Mouse (Mus musculus): ENCODE measurements at regions not wholly inside any gene's neighbourhood (a gene's known extent, or its start where the extent isn't known, plus 50 kb on each side); places are given as distances from the start of the nearest gene placed in this dataset.

DNA sequence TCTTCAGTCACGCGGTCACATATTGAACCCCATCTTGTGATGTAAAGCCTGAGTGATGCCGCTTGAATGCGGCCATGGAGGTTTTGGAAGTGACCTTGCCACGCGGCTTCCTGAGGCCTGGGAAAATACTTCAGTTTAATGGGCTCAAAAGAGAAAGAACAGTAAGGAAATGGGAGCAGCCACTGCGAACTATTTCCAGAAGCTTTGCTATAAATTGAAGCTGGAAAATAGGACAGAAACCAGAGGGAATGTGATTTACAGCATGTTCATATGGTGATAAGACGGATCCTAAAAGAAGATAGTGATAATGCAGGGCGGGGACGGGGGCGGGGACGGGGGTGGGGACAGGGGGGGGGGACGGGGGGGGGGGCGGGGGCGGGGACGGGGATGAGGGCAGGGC lies 52.7 kb upstream of the Trpc4 start:
- DNase-seq (ENCODE audit: low spot score in 2 of 2) = no peak

DNA sequence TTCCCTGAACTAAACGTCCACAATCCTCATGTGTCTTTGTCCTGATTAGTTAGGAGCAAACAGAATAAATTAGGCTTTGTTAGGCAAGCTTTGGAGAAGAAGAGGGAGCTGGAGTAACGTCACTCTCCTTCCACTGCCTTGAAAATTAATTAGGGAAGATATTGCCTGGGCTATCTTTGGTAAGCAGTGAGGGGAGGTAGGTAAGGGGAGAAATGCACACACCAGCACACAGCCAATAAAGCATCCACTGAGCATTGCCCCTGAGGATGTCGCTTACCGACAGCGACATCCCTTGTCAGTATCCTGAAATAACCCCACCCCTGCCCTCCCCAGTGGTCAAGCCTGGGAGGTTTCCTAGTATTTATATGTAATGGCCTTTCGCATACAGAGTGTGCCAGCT lies 72.2 kb upstream of the Trpc4 start:
- no peak for DNase-seq (ENCODE audit: low spot score in 2 of 2)

DNA sequence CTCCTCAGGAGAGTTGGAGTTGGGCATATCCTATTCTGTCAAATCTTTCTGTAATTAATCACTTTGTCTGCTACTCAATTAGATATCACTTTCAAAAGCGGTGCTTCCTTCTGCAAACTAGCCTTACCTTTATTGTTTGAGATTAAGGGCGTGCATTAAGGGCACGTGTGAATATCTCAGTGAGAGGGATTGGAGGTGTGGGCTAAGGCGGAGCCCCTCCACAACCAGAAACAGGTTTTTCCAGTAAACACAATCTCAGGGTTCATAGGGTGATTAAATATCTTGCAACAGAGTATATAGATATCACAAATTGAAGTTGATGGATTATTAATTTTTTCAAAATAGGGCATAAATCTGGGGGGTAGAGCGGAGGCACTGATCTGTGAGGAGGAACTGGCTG lies 79.4 kb upstream of the Trpc4 start:
- DNase-seq (ENCODE audit: low spot score in 2 of 2) = no peak

DNA sequence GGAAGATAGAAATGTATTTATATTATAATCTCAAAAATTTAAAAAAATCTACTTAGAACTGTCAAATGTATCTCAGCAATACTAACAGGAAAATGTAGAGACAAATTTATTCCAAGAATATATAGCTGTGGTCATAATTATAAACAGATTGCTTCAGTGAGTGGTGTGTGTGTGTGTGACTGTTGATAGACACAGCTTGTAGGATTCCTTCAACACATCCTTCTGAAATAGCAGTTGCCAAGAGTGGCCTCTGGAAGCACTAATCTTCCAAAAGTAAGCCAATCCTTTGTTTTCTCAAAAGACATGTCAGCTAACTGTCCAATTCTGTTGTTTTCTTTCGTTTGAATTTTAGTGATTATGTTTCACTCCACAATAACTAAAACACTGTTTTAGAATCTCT lies 95.2 kb upstream of the Trpc4 start:
- DNase-seq (ENCODE audit: low spot score in 2 of 2) = no peak

DNA sequence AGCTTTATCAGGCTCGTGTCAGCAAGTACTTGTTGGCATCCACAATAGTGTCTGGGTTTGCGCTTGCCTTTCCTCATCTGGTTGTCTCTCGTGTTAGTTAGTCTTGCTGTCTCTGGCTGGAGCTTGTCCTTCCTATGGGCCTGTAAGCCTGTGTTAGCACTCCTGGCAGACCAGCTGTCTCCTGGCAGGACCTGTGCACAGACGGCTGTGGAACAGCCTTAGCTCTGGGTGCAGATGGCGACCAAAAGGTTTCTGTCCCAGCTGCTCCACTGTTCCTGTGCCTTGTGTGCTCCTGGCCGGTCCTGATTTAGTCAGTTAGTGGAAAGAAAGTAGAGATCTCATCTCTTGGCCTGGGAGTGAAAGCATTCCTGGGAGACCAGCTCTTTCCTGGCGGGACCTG lies 101.5 kb upstream of the Trpc4 start:
- DNase-seq (ENCODE audit: low spot score in 2 of 2) = no peak

DNA sequence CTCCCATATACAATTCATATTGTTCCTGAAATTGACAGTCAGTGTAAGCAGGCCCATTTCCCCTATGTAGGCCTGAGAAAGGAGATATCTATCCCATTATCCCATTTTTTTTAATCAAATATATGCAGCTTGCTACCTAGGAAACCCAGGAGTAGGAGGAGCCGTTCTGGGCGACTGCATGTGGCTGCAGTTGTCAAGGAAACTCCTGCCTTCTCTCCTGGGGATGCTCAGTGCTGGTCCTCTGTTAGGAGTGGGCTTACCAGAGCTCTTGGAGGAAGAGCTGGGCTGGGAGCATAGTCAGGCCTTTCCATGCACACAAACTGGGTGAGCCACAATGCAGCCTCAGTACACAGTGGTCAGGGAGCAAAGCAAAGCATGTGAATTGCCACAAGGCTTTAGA lies 106.5 kb upstream of the Trpc4 start:
- DNase-seq (ENCODE audit: low spot score in 2 of 2) = no peak

DNA sequence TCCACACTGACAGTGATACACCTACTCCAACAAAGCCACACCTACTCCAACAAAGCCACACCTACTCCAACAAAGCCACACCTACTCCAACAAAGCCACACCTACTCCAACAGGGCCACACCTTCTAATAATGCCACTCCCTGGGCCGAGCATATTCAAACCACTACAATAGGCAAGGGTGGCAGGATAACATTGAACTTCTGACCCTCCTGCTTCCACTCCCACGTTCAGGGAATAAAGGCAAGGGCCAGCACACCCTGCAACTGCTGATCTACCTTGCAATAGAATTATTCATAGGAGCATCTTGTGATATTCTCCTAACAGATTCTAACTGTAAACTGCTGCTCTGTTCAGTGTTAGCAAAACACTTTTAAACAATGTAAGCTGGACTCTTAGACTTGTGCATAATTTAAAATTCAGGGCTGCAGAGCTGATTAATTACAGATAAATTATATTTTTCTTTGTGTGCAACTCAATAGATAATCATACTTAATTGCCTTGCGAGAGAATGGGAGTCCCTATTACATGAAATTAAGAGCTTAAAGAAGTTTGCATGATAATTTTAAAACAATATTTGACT lies 107.7 kb upstream of the Trpc4 start:
- no peak for DNase-seq (ENCODE audit: low spot score in 2 of 2)

DNA sequence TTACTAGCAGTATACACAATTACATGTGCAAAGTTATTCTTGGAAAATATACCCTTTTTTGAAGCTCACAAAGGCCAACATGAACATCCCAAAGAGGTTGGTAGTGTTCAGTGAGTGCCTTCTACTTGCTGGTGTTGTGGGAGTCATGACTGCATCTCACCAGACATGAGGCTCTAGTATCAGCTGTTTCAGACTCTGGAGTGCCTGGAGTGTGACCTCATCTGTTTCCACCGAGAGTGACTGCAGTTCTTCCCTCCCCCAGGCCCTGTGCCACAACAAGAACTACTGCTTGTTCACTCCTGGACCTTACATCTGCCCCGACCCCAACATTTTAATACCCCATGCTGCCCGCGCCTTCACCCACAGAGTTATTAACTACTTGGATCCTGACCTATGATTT lies 128.5 kb upstream of the Trpc4 start:
- DNase-seq (ENCODE audit: low spot score in 2 of 2) = no peak

DNA sequence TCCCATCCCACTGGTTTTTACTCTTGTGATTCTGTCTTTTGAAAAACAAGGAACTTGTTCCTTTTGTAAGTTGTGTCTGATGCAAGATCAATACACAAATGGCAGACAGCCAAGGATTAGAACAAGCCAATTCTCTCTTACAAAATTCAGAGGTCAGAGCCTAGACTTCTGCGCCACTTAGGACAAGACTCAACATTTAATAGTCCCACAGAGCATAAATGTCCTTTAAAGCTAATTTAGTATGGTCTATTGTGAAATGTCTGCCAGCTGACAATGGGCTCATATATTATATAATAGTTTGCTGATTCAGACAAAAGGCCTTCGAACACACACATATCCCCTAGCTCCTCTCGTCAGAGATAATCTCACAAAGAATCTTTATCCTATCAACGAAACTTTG lies 135.6 kb upstream of the Trpc4 start:
- DNase-seq (ENCODE audit: low spot score in 2 of 2) = no peak

DNA sequence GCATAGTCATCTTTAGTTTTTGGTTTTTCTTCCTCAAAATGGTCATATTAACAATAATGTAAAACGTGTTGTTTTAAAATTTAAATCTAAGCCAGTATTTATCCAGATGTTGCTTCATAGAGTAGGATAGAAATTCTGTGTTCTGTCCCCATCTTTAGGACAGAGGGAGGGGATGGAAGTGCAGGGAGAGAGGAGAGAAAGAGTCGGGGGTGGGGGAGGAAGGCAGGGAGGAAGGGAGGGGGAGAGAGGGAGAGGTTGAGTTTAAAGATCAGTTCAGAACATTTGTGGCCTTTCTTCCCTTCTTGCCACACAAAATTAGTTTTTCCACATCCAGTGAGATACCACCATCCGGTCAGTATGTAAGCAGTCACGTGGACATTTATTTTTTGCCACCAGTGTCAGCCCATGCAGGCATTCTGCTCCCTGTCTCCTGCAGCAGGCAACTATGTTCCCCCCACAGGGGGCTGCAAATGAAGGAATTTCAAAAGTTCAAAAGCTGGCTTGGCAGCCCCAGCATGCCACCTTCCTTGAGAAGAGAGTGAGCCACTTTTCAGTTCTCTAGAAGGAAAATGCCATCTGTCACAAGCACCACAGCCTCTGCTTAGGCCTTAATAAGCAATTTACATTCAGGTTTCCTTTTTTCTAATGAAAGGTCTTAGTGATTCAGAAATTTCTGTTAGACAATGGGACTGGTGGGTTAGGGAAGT lies 137.7 kb upstream of the Trpc4 start:
- DNase-seq (ENCODE audit: low spot score in 2 of 2) = no peak

DNA sequence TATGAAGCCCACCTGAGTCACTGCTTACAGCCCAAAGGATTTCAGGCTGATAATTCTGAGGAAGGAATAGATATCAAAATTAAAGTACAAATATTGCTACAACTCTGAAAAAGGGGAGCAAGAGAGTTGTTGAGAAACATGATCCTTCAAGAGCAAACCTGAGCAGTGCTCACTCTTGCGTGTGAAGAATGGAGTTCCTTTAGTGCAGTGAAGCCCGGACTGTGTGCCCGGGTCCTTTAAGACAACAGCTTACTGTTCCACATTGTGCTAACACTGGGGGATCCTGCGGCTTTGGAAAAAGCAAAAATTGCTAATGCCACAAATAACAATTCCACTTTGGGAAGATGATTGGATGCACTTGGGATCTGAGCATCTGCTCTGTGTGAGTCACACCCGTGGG lies 139.0 kb upstream of the Trpc4 start:
- DNase-seq (ENCODE audit: low spot score in 2 of 2) = no peak

DNA sequence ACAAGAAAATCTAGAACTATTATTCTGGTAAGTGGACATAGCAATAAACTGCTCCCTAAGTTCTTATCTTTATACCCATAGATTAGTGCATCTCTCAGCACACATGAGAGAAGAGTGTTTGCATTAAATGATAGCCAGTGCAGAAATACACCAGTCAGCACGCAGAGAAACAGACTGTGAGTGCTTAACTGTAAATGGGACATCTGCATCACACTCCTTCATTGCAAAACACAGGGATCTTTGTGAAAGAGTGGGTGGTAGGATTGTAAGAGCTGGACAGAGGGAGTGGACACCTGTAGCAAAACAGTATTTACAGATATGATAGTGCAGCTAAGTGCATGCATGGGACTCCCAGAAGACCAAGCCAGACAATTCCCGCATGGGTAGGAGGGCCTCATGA lies 144.8 kb upstream of the Trpc4 start:
- no peak for DNase-seq (ENCODE audit: low spot score in 2 of 2)

DNA sequence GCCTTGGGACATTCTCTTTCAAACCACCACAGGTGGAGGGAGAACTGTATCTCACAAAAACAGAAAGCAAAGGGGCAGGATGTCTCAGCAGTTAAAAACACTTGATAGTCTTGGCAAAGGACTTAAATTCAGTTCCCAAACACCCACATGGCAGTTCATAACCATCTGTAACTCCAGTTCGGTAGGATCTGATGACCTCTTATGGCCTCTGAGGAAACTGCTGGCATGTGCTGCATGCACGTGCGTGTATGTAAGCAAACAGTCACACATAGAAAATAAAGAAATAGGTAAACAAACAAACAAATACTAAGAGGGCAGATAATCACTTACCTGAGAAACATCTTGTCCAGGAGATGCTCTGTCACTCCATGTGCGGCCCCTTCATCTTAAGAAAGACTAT lies 129.4 kb upstream of the Ufm1 start:
- DNase-seq (ENCODE audit: low spot score in 2 of 2) = no peak

DNA sequence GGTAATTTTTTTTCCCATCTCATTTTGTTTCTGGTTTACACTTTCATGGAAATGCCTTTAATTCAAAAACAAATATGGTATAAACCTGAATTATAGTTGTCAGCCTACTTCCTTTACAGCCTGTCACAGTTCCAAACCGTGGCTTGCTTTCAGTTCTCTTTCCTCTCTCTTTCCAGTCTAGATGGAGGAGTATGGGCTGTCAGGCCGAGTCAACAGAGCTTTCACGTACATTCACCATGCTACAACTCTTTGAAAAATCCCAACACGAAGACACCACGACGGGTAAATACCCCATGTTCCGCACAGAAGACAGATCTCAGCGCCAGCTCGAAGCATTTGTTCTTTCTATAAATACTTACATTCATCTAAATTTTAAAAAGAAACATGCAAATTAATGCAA lies 125.2 kb upstream of the Ufm1 start:
- DNase-seq (ENCODE audit: low spot score in 2 of 2) = no peak

DNA sequence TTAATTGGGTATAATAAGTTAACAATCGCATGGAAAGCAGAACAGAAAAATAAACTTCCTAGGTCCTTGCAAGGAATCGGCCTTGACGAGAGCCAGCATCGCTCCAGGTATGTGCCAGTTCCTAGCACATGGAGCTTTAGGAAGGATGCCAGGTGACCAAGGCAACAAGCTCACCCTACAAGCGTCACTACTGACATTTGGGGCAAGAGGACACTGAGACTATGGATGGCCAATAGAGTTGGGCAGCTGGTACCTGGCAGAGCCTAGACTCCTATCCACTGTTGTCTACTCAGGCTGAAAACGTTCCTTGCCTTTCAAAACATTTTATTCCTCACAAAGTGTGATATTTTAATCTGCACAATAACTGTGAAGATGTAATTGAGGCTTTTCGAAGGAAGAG lies 124.6 kb upstream of the Ufm1 start:
- DNase-seq (ENCODE audit: low spot score in 2 of 2) = no peak

DNA sequence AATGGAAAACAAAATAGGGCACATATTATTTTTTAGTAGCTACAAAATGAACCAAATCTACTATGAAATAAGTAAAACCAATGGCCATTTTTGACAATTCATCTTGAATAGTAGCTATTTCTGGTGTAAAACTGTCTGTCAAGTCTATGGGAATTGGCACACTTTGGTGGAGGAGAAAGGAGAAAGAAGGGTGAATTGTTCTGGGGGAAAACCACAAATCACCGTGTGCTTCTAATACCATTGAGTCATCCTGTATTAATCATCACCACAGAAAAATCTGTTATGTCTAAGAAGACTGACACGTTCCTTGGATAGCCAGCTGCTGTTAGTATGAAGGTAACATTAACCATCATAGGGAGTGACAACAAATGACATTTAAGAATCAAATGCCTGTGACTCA lies 123.7 kb upstream of the Ufm1 start:
- DNase-seq (ENCODE audit: low spot score in 2 of 2) = no peak

DNA sequence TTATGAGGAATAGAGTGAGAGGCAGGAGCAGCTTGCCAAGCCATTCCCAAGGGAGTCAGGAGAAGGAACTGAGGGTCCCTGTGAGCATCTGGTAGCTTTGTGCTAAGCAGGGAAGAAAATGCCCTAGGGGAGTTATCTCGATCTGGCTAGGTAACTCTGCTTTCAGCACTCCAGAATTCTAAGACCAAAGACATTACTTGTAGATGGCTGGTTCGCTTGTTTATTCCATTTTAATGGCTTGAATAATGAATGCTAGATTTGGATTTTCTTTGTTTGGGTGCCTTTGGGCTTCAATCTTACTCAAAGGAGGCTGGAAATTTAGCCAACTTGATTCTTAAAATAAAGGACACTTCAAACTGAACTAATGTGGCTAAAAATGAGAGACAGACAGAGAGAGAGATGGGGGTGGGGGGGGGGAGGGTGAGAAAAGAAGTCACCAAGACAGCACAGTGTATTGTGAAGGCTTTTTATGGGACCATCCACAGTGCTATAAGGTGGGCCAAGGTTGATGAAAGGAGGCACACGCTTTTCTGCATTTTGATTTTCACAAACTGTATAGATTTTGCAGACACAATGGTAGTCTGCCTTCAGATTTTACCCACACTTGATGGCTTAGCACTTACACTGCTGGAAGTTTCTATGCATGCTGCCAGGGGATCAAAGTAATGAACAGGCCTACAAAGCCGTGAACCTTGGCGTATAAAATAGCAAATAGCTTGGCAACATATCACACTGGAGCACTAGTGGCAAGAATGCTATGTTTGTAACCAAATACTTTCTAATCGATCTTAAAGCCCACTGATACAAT lies 121.3 kb upstream of the Ufm1 start:
- no peak for DNase-seq (ENCODE audit: low spot score in 2 of 2)

DNA sequence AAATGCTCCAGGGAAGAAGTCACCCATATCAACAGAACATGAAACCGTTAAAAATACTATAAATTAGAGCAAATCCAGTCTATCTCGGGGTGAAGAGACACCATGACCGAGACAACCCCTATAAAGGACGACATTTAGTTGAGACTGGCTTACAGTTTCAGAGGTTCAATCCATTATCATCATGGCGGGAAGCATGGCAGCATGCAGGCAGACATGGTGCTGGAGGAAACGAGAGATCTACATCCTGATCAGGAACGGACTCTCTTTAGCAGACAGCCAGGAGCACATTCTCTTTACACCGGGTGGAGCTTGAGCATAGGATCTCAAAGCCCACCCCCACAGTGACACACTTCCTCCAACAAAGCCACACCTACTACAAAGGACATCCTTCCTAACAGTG lies 118.7 kb upstream of the Ufm1 start:
- DNase-seq (ENCODE audit: low spot score in 2 of 2) = no peak

DNA sequence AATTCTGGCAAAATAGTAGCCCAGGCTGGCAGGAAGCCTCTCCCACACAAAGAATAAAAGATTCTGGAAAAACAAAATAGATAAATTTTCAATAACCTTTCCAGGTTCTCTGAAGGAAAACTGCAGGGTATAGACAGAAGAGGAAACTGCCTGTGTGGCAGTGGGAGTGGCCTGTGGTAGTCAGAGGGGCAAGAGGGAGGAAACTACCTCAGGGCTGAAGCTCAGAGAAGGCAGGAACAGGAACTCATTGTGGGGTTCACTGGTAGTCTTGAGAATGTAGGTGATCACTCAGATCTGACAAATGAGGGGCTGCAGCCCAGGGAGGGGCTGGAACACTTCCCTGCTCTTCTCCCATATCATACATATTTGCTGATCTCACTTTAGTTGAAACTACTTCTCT lies 118.0 kb upstream of the Ufm1 start:
- peak in 1 of 2 experiments; percentile 5 for DNase-seq (ENCODE audit: low spot score in 2 of 2)

DNA sequence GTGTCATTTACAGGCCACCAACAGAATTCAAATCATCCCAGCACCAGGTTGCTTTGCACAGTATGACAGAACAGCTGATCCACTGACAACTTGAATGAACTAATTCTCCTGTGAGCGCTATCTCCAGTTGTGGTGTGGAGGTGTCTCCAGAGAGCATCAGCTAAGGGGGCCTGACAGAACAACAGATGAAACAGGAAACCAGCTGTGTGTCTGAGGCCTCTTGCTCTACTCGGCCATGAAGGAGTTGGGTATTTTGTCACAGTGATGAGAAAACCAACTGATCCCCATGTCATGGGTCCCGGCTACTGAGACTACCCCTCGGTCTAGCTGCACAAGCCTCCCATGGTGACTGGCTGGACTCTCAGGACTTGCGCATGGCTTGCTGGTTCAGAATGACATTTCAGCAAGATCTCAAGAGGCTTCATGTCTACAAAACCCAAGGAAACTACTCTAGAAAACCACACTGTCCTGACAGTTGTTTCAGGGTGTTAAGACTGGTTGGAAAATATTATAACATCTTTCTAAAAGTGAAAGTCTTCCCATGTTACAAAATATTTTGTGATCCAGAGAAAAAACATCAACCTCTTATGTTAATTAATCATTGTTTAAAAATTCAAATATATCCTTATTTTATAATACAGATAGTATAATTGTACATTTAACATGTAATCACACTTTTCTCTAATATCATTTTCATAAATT lies 113.9 kb upstream of the Ufm1 start:
- DNase-seq (ENCODE audit: low spot score in 2 of 2) = peak in 1 of 2 experiments; percentile 4

DNA sequence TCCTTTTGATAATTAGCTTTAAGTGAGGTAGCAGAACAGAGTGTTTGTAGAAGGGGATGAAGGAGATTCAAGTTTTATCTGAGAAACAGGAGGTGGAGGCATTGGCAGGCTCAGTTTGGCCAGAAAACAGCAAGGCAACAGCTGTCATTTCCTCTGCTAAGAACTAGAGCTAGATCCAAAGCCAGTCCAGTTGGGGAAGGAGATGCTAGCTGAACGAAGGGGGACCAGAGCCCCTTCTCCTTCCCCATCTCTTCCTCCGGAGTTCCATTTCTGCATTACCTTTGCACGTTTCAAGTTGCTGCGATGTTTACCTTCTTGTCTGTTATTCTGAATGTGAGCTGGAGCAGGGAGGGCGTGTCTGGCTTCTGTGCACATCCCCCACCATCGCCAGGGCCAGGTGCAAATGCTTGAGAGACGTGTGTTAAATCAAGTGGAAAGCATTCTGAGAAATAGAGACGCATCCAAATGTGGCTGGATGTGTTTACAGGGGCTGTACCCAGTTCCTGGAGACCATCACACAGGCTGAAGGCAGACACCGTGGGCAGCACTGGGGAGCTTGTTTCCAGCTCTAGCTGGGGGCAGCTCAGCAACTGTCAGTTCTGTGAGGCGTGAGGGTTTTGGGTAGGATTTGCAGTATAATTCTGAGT lies 111.4 kb upstream of the Ufm1 start:
- DNase-seq (ENCODE audit: low spot score in 2 of 2) = peak in 1 of 2 experiments; percentile 20

DNA sequence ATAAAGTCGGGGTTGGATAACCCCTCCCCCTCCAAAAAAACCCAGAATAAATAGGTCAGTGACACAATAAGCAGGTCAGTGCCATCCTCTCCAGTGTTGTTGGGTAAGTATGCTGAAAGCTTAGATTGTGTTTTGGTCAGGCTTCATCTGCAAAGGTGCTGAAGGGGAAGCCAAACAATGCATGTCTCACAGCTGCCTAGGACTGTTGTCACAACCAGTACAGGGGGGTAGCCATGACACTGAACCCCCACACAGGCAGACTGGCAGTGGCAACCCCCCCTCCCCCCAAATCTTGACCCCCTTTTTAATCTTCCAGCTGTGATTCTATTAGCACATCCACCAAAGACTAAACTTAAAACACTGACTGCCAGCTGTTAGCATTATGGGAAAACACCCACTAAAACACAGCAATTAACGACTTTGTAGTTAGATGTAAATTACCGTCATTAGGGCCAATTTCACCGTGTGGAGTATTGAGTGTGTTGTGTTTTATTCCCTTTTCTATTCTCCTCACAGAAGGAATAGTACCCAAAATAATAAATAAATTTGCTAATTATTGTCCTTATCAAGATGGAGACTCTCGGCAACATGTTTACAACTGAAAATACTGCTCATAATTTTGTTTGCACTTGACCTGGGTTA lies 105.5 kb upstream of the Ufm1 start:
- no peak for DNase-seq (ENCODE audit: low spot score in 2 of 2)
